Mouse (Mus musculus): ENCODE results near the gene Rarg.

DNA sequence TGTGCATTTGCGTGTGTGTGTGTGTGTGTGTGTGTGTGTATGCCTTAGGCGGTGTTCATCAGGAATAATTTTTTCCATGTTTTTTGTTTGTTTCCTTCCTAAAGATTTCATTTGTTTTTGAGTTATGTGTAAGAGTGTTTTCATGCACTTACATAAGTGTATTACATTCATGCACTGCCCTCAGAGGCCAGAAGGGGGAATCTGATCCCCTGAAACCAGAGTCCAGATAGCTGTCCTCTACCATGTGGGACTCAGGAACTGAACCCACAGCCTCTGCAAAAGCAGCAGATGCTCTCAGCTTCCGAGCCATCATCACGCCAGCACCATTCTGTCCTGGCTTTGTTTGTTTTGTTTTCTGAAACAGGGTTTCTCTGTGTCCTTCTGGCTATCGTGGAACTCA, 8.2 kb upstream of the Rarg start:
- TF ChIP-seq CTCF (conservative IDR thresholded peaks at IDR 0.05; ENCODE audit: low read length) = peak; percentile 30
- no peak for TF ChIP-seq NANOG (IDR thresholded peaks at IDR 0.05; ENCODE audit: borderline replicate concordance, low read length)

All from E14TG2a.4 (cell line).